Mouse (Mus musculus) olfactory bulb, adult 2 months (tissue): ENCODE results near the gene Kcnj11.

Experiments used
- CTCF ChIP-seq: fragments of 200-500 bp; IDR thresholded peaks from 2 replicates; pipeline ENCODE4 v1.5.1; 2012; ENCODE audit warnings: low read depth, mild to moderate bottlenecking, low read length, moderate library complexity; ENCODE audit not compliant: insufficient read depth
- POLR2A ChIP-seq: fragments of 200-500 bp; IDR thresholded peaks from 2 replicates; pipeline ENCODE4 v1.6.1; 2012; ENCODE audit warnings: mild to moderate bottlenecking, low read depth, low read length, moderate library complexity; ENCODE audit not compliant: insufficient read depth

GRCm38 (mm10) chr7:46053566-46053965 is 47.0 kb downstream of the Kcnj11 start:
- no peak for TF ChIP-seq POLR2A
- TF ChIP-seq CTCF: no peak
